Mouse (Mus musculus) stomach, embryonic 16.5 days (tissue): ENCODE data around the gene Ccdc183. TPM values are rescaled to one million over a fixed set of nuclear protein-coding genes. Genes with fewer than 3 reads are reported as not detected.

ENCODE experiments used
- ATAC-seq: fragments of 200-750 bp; cut with Nextera tagmentation; 2 replicates; pipeline ENCODE4 v1.8.0; 2017; ENCODE audit warnings: moderate number of reproducible peaks, moderate TSS enrichment; ENCODE audit not compliant: insufficient read depth, low FRiP score
- H3K27ac ChIP-seq: fragments of 300-500 bp; sonication (generic); 2 replicates; pipeline ENCODE4 v1.5.1; 2014; ENCODE audit warnings: low read length
- H3K27me3 ChIP-seq: fragments of 300-500 bp; sonication (generic); 2 replicates; pipeline ENCODE4 v1.6.1; 2014; ENCODE audit warnings: low read length, control low read depth, mixed read lengths; ENCODE audit not compliant: control insufficient read depth, insufficient read depth
- H3K36me3 ChIP-seq: fragments of 300-500 bp; sonication (generic); 2 replicates; pipeline ENCODE4 v1.6.1; 2014; ENCODE audit warnings: low read length; ENCODE audit not compliant: control insufficient read depth, insufficient read depth
- H3K4me1 ChIP-seq: fragments of 300-500 bp; sonication (generic); 2 replicates; pipeline ENCODE4 v1.6.1; 2014; ENCODE audit warnings: low read length, control low read depth, mixed read lengths; ENCODE audit not compliant: control insufficient read depth, insufficient read depth
- H3K4me2 ChIP-seq: fragments of 300-500 bp; sonication (generic); 2 replicates; pipeline ENCODE4 v1.6.1; 2014; ENCODE audit warnings: low read depth, low read length, mixed read lengths
- H3K4me3 ChIP-seq: fragments of 300-500 bp; sonication (generic); replicated peaks from 2 replicates; pipeline ENCODE4 v1.5.1; 2014; ENCODE audit warnings: mild to moderate bottlenecking, low read length
- H3K9ac ChIP-seq: fragments of 300-500 bp; sonication (generic); 2 replicates; pipeline ENCODE4 v1.6.1; 2014; ENCODE audit warnings: low read length
- H3K9me3 ChIP-seq: fragments of 300-500 bp; sonication (generic); replicated peaks from 2 replicates; pipeline ENCODE4 v1.6.1; 2016; ENCODE audit warnings: low read length, control low read depth; ENCODE audit not compliant: control insufficient read depth
- WGBS: fragments of 180-500 bp; shearing (Covaris S2); extraction: QIAGEN DNeasy Blood & Tissue Kit; methylation state at CpG from one replicate; pipeline ENCODE4 v1.1.7; 2014; 5-methylcytosine and 5-hydroxymethylcytosine counted together
- polyA plus RNA-seq: library from polyadenylated mRNA; unstranded; fragments of >200 nt; fragmentation: Nextera tagmentation; extraction: Ambion mirVana; gene quantifications from 2 replicates; pipeline ENCODE4 v1.2.1, GENCODE M21; 2015

Ccdc183 gene
- polyA plus RNA-seq, 1 experiment from 2014 or later, result 0.09 TPM

- no peaks in the 10 kb centered on the region for H3K9me3 ChIP-seq
- H3K4me2 ChIP-seq, result no peak overlapping the region
- no peak overlapping the region for H3K4me3 ChIP-seq
- H3K27me3 ChIP-seq, result no peaks in the 10 kb centered on the region
- H3K36me3 ChIP-seq, result peaks cover 5% of the 10 kb centered on the region
- ATAC-seq, result no peak
- no peaks in the 10 kb centered on the region for H3K4me1 ChIP-seq
- no peak overlapping the region for H3K27ac ChIP-seq
- 76% methylated on average over 2 of the region's 2 CpGs for WGBS
- no peak overlapping the region for H3K9ac ChIP-seq
Observed at GRCm38 (mm10) chr2:25591863-25592262, 25.6 kb downstream of the Ccdc183 start.

- no peaks in the 10 kb centered on the region for H3K4me1 ChIP-seq
- H3K36me3 ChIP-seq, result peaks cover 9% of the 10 kb centered on the region
- no peaks in the 10 kb centered on the region for H3K27me3 ChIP-seq
- H3K4me3 ChIP-seq, result no peak overlapping the region
- ATAC-seq, result no peak
- no peak overlapping the region for H3K4me2 ChIP-seq
- 92% methylated on average over 8 of the region's 8 CpGs for WGBS
- no peak overlapping the region for H3K9ac ChIP-seq
- H3K27ac ChIP-seq, result no peak overlapping the region
- no peaks in the 10 kb centered on the region for H3K9me3 ChIP-seq
Observed at GRCm38 (mm10) chr2:25588227-25588907, 29.1 kb downstream of the Ccdc183 start.

- Histone ChIP-seq H3K4me1 (peaks cover 5% of the 10 kb centered on the region), H3K27ac (no peak overlapping the region), H3K9me3 (no peaks in the 10 kb centered on the region), H3K4me2 (no peak overlapping the region), H3K27me3 (no peaks in the 10 kb centered on the region), H3K9ac (no peak overlapping the region), H3K36me3 (peaks cover 5% of the 10 kb centered on the region), H3K4me3 (no peak overlapping the region)
- ATAC-seq, result no peak
- WGBS, result 88% methylated on average over 8 of the region's 8 CpGs
Observed at GRCm38 (mm10) chr2:25587290-25587689, 30.2 kb downstream of the Ccdc183 start.

- Histone ChIP-seq H3K27ac (no peak overlapping the region), H3K4me2 (no peak overlapping the region), H3K9ac (no peak overlapping the region), H3K27me3 (peaks cover 4% of the 10 kb centered on the region; the same call in 1 of the 2 replicates), H3K4me1 (peaks cover 16% of the 10 kb centered on the region), H3K4me3 (no peak overlapping the region), H3K9me3 (no peaks in the 10 kb centered on the region), H3K36me3 (peaks cover 4% of the 10 kb centered on the region; the same call in 1 of the 2 replicates)
- WGBS, result 67% methylated on average over 3 of the region's 3 CpGs
- no peak for ATAC-seq
Observed at GRCm38 (mm10) chr2:25585601-25586000, 31.9 kb downstream of the Ccdc183 start.

- Histone ChIP-seq H3K4me2 (no peak overlapping the region), H3K27me3 (peaks cover 11% of the 10 kb centered on the region), H3K9me3 (no peaks in the 10 kb centered on the region), H3K27ac (no peak overlapping the region), H3K4me1 (peaks cover 17% of the 10 kb centered on the region), H3K9ac (no peak overlapping the region), H3K4me3 (no peak overlapping the region), H3K36me3 (peaks cover 4% of the 10 kb centered on the region; the same call in 1 of the 2 replicates)
- WGBS, result 84% methylated on average over 4 of the region's 4 CpGs
- no peak for ATAC-seq
Observed at GRCm38 (mm10) chr2:25584856-25585255, 32.6 kb downstream of the Ccdc183 start.

GRCm38 (mm10) chr2:25584152-25584551 is 33.3 kb downstream of the Ccdc183 start:
- Histone ChIP-seq H3K4me1 (peaks cover 24% of the 10 kb centered on the region), H3K4me3 (no peak overlapping the region), H3K4me2 (no peak overlapping the region), H3K27ac (no peak overlapping the region), H3K9me3 (no peaks in the 10 kb centered on the region), H3K9ac (no peak overlapping the region), H3K36me3 (peaks cover 4% of the 10 kb centered on the region; the same call in 1 of the 2 replicates), H3K27me3 (peaks cover 18% of the 10 kb centered on the region)
- no peak for ATAC-seq
- 79% methylated on average over 3 of the region's 3 CpGs for WGBS

GRCm38 (mm10) chr2:25583571-25583970 is 33.9 kb downstream of the Ccdc183 start:
- H3K4me2 ChIP-seq, result no peak overlapping the region
- no peaks in the 10 kb centered on the region for H3K9me3 ChIP-seq
- peaks cover 24% of the 10 kb centered on the region for H3K4me1 ChIP-seq
- H3K4me3 ChIP-seq, result no peak overlapping the region
- H3K36me3 ChIP-seq, result peaks cover 4% of the 10 kb centered on the region; the same call in 1 of the 2 replicates
- H3K27ac ChIP-seq, result no peak overlapping the region
- WGBS, result 46% methylated on average over 4 of the region's 4 CpGs
- no peak overlapping the region for H3K9ac ChIP-seq
- ATAC-seq, result no peak
- peaks cover 24% of the 10 kb centered on the region for H3K27me3 ChIP-seq

GRCm38 (mm10) chr2:25583120-25583481 is 34.4 kb downstream of the Ccdc183 start:
- no peak overlapping the region for H3K4me3 ChIP-seq
- no peak overlapping the region; the same call in 1 of the 2 replicates for H3K9ac ChIP-seq
- H3K27me3 ChIP-seq, result peaks cover 29% of the 10 kb centered on the region
- no peak overlapping the region for H3K27ac ChIP-seq
- peaks cover 4% of the 10 kb centered on the region; the same call in 1 of the 2 replicates for H3K36me3 ChIP-seq
- H3K4me1 ChIP-seq, result peaks cover 25% of the 10 kb centered on the region
- H3K9me3 ChIP-seq, result no peaks in the 10 kb centered on the region
- ATAC-seq, result no peak
- 62% methylated on average over 6 of the region's 6 CpGs for WGBS
- H3K4me2 ChIP-seq, result no peak overlapping the region

- peak; percentile 19; the same call in 1 of the 2 replicates for ATAC-seq
- no peak overlapping the region; the same call in 1 of the 2 replicates for H3K9ac ChIP-seq
- peaks cover 30% of the 10 kb centered on the region for H3K4me1 ChIP-seq
- H3K27me3 ChIP-seq, result peaks cover 34% of the 10 kb centered on the region
- WGBS, result 42% methylated on average over 12 of the region's 12 CpGs
- H3K27ac ChIP-seq, result no peak overlapping the region
- H3K36me3 ChIP-seq, result peaks cover 4% of the 10 kb centered on the region; the same call in 1 of the 2 replicates
- no peak overlapping the region for H3K4me2 ChIP-seq
- no peaks in the 10 kb centered on the region for H3K9me3 ChIP-seq
- H3K4me3 ChIP-seq, result no peak overlapping the region
Observed at GRCm38 (mm10) chr2:25582466-25583119, 34.9 kb downstream of the Ccdc183 start.
